Mouse (Mus musculus) hindbrain, embryonic 12.5 days (tissue): ENCODE measurements around the gene Tmem91. TPM values are rescaled to one million over a fixed set of nuclear protein-coding genes. Genes with fewer than 3 reads are reported as not detected.

Source experiments
- ATAC-seq: fragments of 200-750 bp; cut with Nextera tagmentation; 2 replicates; pipeline ENCODE4 v1.8.0; 2017; ENCODE audit warnings: moderate TSS enrichment; ENCODE audit not compliant: low FRiP score
- H3K27ac ChIP-seq: fragments of 300-500 bp; sonication (generic); 2 replicates; pipeline ENCODE4 v1.5.1; 2016; ENCODE audit warnings: mild to moderate bottlenecking
- H3K27me3 ChIP-seq: fragments of 300-500 bp; sonication (generic); 2 replicates; pipeline ENCODE4 v1.6.1; 2016; ENCODE audit warnings: mild to moderate bottlenecking
- H3K36me3 ChIP-seq: fragments of 300-500 bp; sonication (generic); 2 replicates; pipeline ENCODE4 v1.6.1; 2016; ENCODE audit warnings: mild to moderate bottlenecking
- H3K4me1 ChIP-seq: fragments of 300-500 bp; sonication (generic); 2 replicates; pipeline ENCODE4 v1.6.1; 2016
- H3K4me2 ChIP-seq: fragments of 300-500 bp; sonication (generic); replicated peaks from 2 replicates; pipeline ENCODE4 v1.6.1; 2016; ENCODE audit warnings: mild to moderate bottlenecking
- H3K4me3 ChIP-seq: fragments of 300-500 bp; sonication (generic); 2 replicates; pipeline ENCODE4 v1.5.1; 2016; ENCODE audit warnings: mild to moderate bottlenecking
- H3K9ac ChIP-seq: fragments of 300-500 bp; sonication (generic); 2 replicates; pipeline ENCODE4 v1.6.1; 2016; ENCODE audit warnings: mild to moderate bottlenecking, moderate library complexity
- H3K9me3 ChIP-seq: fragments of 300-500 bp; sonication (generic); replicated peaks from 2 replicates; pipeline ENCODE4 v1.6.1; 2016; ENCODE audit warnings: mild to moderate bottlenecking
- WGBS: fragments of 180-500 bp; shearing (Covaris S2); methylation state at CpG from one replicate; pipeline ENCODE4 v1.1.7; 2016; 5-methylcytosine and 5-hydroxymethylcytosine counted together
- polyA plus RNA-seq: library from polyadenylated mRNA; unstranded; fragments of >200 nt; fragmentation: Nextera tagmentation; extraction: Ambion mirVana; gene quantifications from 2 replicates; pipeline ENCODE4 v1.2.1, GENCODE M21; 2016

Gene Tmem91
- polyA plus RNA-seq, 1 experiment from 2014 or later: 4.6 TPM

DNA sequence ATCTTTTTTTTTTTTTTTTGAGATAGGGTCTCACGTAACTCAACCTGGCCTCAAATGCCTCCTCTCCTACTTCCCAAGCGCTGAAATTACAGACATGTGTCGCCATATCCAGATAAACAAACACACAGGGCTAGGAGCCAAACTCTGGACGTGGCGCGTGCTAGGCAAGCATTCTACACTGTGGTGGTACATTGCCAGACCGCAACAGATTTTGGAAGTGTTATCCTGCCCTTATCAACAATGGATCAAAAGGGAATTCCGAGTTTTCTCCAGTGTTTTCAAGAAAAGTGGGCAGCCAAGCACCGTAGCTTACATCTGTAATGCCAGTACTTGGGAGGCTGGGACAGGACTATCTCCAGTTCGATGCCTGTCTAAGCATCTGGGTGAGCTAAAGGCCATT, 17.2 kb downstream of the Tmem91 start:
- peak overlapping the region; percentile 70 for H3K4me3 ChIP-seq
- no peak overlapping the region for H3K27ac ChIP-seq
- peak overlapping the region; percentile 89 for H3K4me2 ChIP-seq
- H3K27me3 ChIP-seq: no peaks in the 10 kb centered on the region
- 0 out of 2 replicates have a peak, but pooled peaks cover 7% of the 10 kb centered on the region for H3K36me3 ChIP-seq
- peak overlapping the region; percentile 69 for H3K9ac ChIP-seq
- H3K4me1 ChIP-seq: peaks cover 25% of the 10 kb centered on the region
- no peaks in the 10 kb centered on the region for H3K9me3 ChIP-seq
- 41% methylated on average over 10 of the region's 10 CpGs for WGBS
- no peak for ATAC-seq

DNA sequence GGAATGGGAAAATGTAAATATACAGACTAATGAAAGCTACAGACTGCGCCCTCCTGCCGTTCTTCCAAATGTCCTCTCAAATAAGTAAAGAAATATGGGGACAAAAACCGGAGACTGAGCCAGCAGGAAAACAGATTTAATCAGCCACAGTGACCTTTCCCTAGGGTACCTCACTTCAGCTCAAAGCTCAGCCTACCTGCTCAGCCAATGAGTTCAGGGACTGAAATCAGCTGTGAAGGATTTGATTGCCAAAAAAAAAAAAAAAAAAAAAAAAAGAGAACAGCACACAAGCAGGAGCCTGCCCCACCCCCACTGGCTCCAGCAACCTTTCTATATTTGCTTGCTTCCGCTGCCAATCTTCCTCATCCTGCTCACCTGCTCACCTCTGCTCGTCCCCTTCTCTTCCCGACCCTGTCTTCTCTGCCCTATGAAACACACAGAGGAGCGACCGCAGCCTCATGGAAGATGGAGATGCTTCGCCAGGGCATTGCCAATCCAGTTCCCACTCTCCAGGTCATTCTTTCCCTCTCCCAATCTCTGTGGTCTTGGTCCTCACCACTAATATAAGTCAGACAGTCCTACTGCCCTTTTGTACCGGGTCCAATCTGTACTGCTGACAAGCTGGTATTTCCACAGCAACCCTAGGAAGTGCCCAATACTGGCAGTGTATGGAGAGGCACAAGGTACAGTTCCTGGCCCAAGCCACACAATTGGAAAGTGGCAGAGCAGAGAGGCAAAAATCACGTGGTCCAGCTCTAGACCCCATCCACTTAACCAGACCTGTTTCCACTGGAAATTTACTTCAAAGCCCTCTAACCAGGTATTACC, 19.2 kb downstream of the Tmem91 start:
- Histone ChIP-seq H3K9me3 (no peaks in the 10 kb centered on the region), H3K36me3 (peaks cover 6% of the 10 kb centered on the region; the same call in 1 of the 2 replicates), H3K4me1 (peaks cover 25% of the 10 kb centered on the region), H3K4me3 (no peak overlapping the region), H3K9ac (no peak overlapping the region), H3K4me2 (no peak overlapping the region), H3K27me3 (no peaks in the 10 kb centered on the region), H3K27ac (no peak overlapping the region)
- WGBS: 83% methylated on average over 11 of the region's 11 CpGs
- ATAC-seq: no peak

DNA sequence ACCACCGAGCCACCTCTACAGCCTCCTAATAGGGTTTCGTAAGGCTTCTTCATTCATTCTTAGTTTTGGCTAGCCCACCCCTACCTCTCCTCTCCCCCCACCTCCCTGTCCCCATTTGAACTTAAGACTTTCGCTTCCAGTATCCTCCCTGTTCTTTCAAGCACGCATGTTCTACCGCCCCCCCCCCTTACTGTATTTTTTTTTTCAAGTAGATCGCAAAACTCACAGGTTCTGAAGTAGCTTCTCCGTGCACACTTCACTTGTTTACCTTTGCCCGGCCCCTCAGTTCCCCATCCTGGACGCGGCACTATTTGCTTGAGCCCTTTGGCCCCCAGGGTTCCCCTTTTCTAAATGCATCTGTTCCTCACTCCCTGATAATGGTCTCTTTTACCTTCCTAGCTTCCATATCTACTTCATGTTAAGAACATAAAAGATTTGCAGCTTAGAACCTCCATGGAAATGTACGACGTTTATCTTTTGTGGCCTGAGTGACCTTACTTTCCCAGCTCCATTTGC, 22.7 kb downstream of the Tmem91 start:
- Histone ChIP-seq H3K27ac (no peak overlapping the region), H3K4me3 (no peak overlapping the region), H3K9ac (no peak overlapping the region), H3K36me3 (peaks cover 6% of the 10 kb centered on the region; the same call in 1 of the 2 replicates), H3K4me2 (no peak overlapping the region), H3K9me3 (no peaks in the 10 kb centered on the region), H3K27me3 (no peaks in the 10 kb centered on the region), H3K4me1 (peaks cover 12% of the 10 kb centered on the region)
- ATAC-seq: no peak
- WGBS: 91% methylated on average over 12 of the region's 12 CpGs

DNA sequence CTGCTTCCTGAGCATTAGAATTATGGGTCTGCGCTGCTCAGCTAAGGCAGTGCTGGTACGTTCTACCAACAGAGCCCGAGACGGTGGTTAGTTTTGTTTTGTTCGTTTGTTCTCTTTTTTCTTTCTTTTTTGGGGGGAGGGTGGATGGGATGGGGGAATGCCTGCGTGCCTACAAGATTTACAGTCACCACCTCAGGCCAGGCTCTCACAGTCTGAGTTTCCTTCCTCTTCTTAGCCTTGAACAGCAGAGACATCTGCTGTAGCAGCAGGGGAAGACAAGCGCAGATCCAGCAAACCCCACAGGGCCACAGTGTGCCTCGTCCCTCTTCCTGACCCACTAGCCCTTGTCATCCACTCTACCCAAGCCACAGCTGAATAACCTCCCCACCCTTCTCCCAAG, 23.7 kb downstream of the Tmem91 start:
- H3K36me3 ChIP-seq: peaks cover 6% of the 10 kb centered on the region; the same call in 1 of the 2 replicates
- H3K4me3 ChIP-seq: no peak overlapping the region
- no peak overlapping the region for H3K9ac ChIP-seq
- no peak overlapping the region for H3K4me2 ChIP-seq
- no peaks in the 10 kb centered on the region for H3K27me3 ChIP-seq
- 90% methylated on average over 8 of the region's 8 CpGs for WGBS
- no peak for ATAC-seq
- H3K4me1 ChIP-seq: 0 out of 2 replicates have a peak, but pooled peaks cover 5% of the 10 kb centered on the region
- no peak overlapping the region for H3K27ac ChIP-seq
- H3K9me3 ChIP-seq: no peaks in the 10 kb centered on the region

DNA sequence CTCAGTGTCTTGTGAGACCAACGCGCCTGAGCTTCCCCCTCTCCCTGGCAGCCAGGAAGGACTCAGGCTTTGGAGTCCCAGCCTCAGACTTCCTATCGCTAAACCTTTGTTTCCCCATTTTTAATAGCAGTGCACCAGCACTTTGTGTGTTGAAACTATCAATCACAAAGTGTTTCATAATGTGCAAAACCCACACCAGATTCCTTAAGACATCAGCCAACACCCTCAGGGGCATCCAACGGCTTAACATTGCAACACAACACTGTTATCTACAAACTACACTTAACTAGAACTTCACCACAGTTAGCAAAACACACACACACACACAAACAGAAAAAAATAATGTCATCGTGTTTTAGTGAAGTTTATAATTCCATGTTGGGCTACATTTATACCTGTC, 25.1 kb downstream of the Tmem91 start:
- ATAC-seq: no peak
- Histone ChIP-seq H3K9me3 (no peaks in the 10 kb centered on the region), H3K4me3 (no peak overlapping the region), H3K36me3 (peaks cover 6% of the 10 kb centered on the region; the same call in 1 of the 2 replicates), H3K27ac (no peak overlapping the region), H3K4me2 (no peak overlapping the region), H3K4me1 (0 out of 2 replicates have a peak, but pooled peaks cover 5% of the 10 kb centered on the region), H3K9ac (no peak overlapping the region), H3K27me3 (no peaks in the 10 kb centered on the region)
- WGBS: 79% methylated on average over 5 of the region's 5 CpGs

DNA sequence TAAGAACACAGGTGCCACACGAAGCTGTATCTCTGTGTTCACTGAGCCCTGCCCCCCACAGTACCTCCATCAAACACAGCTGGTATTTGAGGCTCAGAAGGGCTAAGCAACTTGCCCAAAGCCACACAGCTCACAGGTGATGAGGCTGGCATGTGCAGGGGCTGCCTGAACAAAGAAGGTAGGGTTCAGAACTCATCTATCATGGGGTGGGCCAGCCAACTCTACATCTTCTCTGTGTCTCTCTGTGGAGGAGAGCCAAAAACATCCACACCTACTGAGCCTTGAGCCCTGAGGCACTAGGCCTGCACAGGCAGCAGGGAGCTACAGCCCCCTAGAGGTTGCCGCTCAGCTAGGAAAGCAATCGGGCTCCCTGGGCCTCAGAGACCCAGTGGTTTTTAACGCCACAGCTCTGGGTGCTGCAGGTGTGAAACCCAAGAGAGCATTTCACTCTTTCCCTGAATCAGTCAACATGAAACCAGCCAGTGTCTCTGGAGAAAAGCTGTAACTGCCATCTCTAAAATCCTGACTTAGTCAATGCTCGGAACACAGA, 27.3 kb downstream of the Tmem91 start:
- no peak overlapping the region for H3K4me3 ChIP-seq
- WGBS: 47% methylated on average over 5 of the region's 5 CpGs
- ATAC-seq: no peak
- 0 out of 2 replicates have a peak, but pooled peaks cover 5% of the 10 kb centered on the region for H3K4me1 ChIP-seq
- H3K9ac ChIP-seq: no peak overlapping the region
- H3K4me2 ChIP-seq: no peak overlapping the region
- peaks cover 3% of the 10 kb centered on the region; the same call in 1 of the 2 replicates for H3K36me3 ChIP-seq
- H3K27me3 ChIP-seq: no peaks in the 10 kb centered on the region
- H3K9me3 ChIP-seq: no peaks in the 10 kb centered on the region
- H3K27ac ChIP-seq: no peak overlapping the region

DNA sequence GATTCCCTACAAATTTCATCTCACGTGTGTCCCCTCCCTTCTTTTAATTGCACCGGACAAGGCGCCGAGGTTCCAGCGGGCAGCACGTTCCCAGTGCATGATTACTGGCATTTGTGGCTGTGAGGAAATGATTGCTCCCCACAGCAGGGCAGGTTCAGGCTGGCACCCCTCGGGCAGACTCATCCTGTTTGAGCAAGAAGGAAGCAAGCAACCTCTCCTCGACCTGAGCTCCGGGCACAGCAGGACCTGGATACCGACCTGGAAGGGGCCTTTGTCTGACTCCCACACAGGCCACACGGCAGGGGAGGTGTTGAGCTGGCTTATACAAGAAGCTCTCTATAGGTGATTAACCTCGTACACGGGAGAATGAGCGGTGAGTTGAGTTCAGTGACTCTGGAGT, 29.9 kb downstream of the Tmem91 start:
- Histone ChIP-seq H3K27me3 (no peaks in the 10 kb centered on the region), H3K9me3 (no peaks in the 10 kb centered on the region), H3K27ac (no peak overlapping the region), H3K9ac (no peak overlapping the region), H3K36me3 (peaks cover 10% of the 10 kb centered on the region), H3K4me3 (no peak overlapping the region), H3K4me2 (no peak overlapping the region), H3K4me1 (0 out of 2 replicates have a peak, but pooled peaks cover 5% of the 10 kb centered on the region)
- no peak for ATAC-seq
- WGBS: 59% methylated on average over 14 of the region's 14 CpGs

DNA sequence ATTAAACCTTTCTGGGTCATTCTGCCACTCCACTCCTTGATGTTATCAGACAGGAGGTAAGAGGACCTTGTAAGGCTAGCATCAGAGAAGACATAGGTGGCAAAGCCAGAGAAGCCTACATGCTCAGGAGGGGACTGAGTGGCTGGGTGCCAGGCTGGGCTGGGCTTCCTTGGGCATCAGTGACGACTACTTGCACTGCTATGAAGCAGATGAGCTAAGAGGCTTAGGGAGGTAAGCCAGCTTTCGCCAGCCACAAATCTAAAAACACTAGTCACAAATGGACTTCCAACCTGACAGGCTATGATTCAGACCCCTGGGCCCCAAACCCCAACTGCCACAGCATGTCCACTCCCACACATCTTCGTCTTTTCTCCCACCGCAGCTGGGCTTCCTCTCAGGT, 30.3 kb downstream of the Tmem91 start:
- no peaks in the 10 kb centered on the region for H3K27me3 ChIP-seq
- H3K9me3 ChIP-seq: no peaks in the 10 kb centered on the region
- no peak overlapping the region for H3K9ac ChIP-seq
- 0 out of 2 replicates have a peak, but pooled peaks cover 5% of the 10 kb centered on the region for H3K4me1 ChIP-seq
- no peak overlapping the region for H3K27ac ChIP-seq
- H3K4me3 ChIP-seq: no peak overlapping the region
- ATAC-seq: no peak
- no peak overlapping the region for H3K4me2 ChIP-seq
- 73% methylated on average over 4 of the region's 4 CpGs for WGBS
- H3K36me3 ChIP-seq: peaks cover 14% of the 10 kb centered on the region

DNA sequence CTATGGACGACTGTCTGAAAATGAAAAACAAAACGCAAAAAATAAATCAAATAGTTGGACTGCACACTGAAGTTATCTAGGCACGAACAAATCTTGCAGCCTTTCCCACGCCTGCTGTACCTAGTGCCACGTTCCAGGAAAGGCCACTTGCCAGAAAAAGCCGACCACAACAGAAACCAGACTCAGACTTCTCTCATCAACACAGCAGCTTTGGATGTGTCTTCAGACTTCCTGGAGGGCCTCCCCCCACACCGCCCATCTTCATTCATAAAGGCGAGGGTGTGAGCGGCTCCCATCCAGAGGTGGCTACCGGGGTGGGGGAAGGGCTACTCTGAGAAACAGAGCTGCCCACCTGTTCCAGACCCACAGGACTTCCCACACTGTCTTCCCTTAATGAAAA, 30.8 kb downstream of the Tmem91 start:
- H3K36me3 ChIP-seq: peaks cover 14% of the 10 kb centered on the region
- no peak for ATAC-seq
- no peak overlapping the region for H3K27ac ChIP-seq
- no peak overlapping the region for H3K9ac ChIP-seq
- H3K4me3 ChIP-seq: no peak overlapping the region
- H3K27me3 ChIP-seq: no peaks in the 10 kb centered on the region
- H3K4me2 ChIP-seq: no peak overlapping the region
- WGBS: 79% methylated on average over 10 of the region's 10 CpGs
- no peaks in the 10 kb centered on the region for H3K9me3 ChIP-seq
- H3K4me1 ChIP-seq: 0 out of 2 replicates have a peak, but pooled peaks cover 4% of the 10 kb centered on the region

DNA sequence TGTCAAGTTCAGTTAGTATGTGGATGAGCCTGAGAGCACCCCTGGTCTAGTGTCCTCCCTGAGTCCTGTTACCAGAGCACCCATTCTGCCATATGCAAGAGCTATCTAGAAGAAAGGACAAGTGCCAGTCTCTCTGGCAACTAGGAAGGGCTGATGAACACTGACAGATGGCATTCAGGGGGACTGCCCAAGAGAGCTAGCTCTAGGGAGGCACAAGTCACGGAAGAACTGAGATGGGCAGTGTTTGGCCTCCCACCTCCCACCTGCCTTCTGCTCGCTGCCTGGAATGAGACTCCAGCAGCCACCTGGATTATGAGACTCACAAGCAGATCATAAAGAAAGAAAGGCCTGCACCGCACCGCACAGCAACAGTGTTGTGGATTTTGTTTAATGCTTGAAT, 35.2 kb downstream of the Tmem91 start:
- H3K27ac ChIP-seq: no peak overlapping the region
- H3K27me3 ChIP-seq: no peaks in the 10 kb centered on the region
- H3K4me3 ChIP-seq: no peak overlapping the region
- H3K4me1 ChIP-seq: no peaks in the 10 kb centered on the region
- WGBS: 92% methylated on average over 4 of the region's 4 CpGs
- peaks cover 40% of the 10 kb centered on the region for H3K36me3 ChIP-seq
- no peak for ATAC-seq
- no peak overlapping the region for H3K9ac ChIP-seq
- H3K4me2 ChIP-seq: no peak overlapping the region
- no peaks in the 10 kb centered on the region for H3K9me3 ChIP-seq

DNA sequence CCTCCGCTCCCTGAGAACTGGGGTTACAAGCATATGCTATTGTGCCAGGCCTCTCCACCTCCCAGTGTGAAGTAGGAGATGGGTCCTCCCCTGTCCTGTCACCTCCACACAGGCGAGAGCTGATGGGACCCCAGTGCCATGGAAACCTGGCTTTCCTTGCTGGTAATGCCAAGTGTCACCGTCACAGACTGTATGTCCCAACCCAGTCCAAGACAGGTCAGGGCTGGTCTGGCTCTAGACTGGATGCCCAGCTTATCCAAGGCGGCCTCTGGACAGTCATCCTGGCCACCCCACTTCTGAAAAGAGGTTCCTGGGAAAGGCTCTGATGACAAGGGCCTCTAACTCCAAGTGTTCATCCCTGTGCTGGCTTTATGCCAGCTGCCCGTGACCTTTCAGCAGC, 37.9 kb downstream of the Tmem91 start:
- 93% methylated on average over 5 of the region's 5 CpGs for WGBS

DNA sequence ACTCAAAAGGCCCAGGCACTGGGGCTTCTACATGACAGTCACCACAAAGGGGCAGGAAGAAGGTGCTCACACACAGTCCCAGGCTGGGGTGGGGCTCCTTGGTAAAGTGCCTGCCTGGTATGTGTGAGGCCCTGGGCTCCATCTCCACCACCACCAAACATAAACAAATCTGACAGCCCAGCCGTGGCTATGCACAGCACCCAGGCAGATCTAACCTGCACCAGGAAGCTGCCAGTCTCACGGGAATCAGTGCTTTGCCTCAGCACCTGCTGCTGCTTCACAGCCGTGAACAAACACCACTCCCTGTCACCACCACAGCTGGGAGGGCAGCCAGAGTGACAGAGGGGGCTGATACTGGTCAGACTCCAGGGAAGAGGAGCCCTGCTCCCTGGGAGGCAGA, 38.6 kb downstream of the Tmem91 start:
- WGBS: 66% methylated on average over 3 of the region's 3 CpGs
- no peak overlapping the region for H3K9ac ChIP-seq
- no peak overlapping the region for H3K4me3 ChIP-seq
- H3K36me3 ChIP-seq: peaks cover 58% of the 10 kb centered on the region
- H3K27ac ChIP-seq: no peak overlapping the region
- no peak for ATAC-seq
- H3K4me1 ChIP-seq: no peaks in the 10 kb centered on the region
- no peaks in the 10 kb centered on the region for H3K27me3 ChIP-seq
- H3K9me3 ChIP-seq: no peaks in the 10 kb centered on the region
- no peak overlapping the region for H3K4me2 ChIP-seq

More for the DNA sequence above, 37.9 kb downstream of the Tmem91 start:
- Histone ChIP-seq H3K36me3 (peaks cover 52% of the 10 kb centered on the region), H3K4me2 (no peak overlapping the region), H3K27me3 (no peaks in the 10 kb centered on the region), H3K9me3 (no peaks in the 10 kb centered on the region), H3K27ac (no peak overlapping the region), H3K4me3 (no peak overlapping the region), H3K4me1 (no peaks in the 10 kb centered on the region), H3K9ac (no peak overlapping the region)
- ATAC-seq: no peak
